Mouse (Mus musculus): ENCODE data around the gene Soga3. TPM values are rescaled to one million over a fixed set of nuclear protein-coding genes. Genes with fewer than 3 reads are reported as not detected.

The Soga3 gene
- not detected for total RNA-seq (2023)

DNA sequence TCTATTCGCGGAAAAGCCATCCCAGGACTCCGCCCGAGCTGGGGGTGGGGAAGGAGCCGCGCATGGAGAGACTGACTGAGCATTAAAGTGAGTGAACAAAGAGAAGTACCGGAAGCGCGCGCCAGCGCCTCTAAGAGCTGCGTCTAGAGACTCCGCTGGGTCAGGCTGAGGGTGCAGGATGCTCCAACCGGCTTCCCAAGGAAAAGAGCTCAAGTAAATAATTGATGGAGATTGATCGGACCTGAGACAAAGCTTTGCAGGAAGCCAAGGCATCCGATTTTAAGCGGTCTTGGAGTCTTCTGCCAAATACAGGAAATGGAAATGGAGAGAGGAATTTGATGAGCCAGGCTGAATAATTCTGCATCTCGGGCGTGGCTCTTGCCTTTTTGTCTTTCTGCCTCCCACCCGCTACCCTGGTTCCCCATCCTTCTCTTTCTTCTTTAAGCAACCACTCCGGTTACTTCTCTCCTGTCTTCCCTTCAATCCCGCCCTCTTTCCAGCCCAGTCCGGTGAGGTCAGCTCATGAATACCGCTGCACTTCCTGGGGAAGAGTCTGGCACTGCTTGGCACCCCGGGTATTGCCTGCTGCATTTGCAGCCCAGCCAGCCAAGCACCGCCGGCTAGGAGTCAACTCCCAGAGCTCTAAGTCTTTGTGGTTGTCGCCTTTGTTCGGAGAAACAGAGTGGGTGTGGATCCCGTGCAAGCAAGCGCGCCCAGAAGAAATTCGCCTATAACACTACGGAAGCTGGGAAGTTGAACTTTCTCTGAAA, at the start of gene Soga3:
Soga3 (plus strand) TSS at position 274 of the 770 bp plus-strand sequence.

GRCm38 (mm10) chr10:29198642-29199041, 55.0 kb downstream of the Soga3 start, which contains the start of gene Gm49353:
Gm49353 (plus strand) TSS chr10:29198954.

DNA sequence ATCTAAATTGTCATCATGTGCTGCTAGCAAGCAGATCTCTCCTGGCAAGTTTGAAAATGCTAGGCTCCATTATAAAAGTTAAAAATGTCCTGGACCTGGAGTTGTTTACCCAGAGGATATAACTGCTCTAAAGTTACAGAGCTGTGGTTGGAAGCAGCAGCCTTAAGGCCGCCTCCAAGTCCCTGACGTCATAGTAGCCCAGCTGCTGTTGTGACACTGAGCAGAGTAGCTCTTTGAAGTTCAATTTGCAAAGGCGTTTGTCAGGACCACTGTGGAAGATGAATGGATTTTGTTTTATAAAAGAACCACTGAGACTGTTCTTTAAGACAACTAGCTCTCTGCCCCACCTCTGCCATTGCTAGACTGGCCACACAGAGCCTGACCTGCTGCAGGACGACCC, 67.8 kb downstream of the Soga3 start, which contains the start of gene 9330159F19Rik:
9330159F19Rik (plus strand) TSS at position 154 of the 400 bp plus-strand sequence.

Other genes starting within 250 kb of the Soga3 start
- not detected for gene 2310057J18Rik, start 157.5 kb upstream of the Soga3 start, total RNA-seq (2023)
- gene Gm49353, start 55.1 kb downstream of the Soga3 start, total RNA-seq (2023) = not detected
- not detected for gene 9330159F19Rik, start 67.8 kb downstream of the Soga3 start, total RNA-seq (2023)
- gene Echdc1, start 169.3 kb downstream of the Soga3 start, total RNA-seq (2023) = 10 to 100 TPM; 14.3 to 18.0 TPM
- 10 to 100 TPM; 62.8 to 79.4 TPM for gene Rnf146, start 218.6 kb downstream of the Soga3 start, total RNA-seq (2023)

Data from T-cell, adult 66 days (primary cell).